Mouse (Mus musculus) large intestine, adult 2 months (tissue): Measurements from ENCODE around the gene Zfp526. TPM values are rescaled to one million over a fixed set of nuclear protein-coding genes. Genes with fewer than 3 reads are reported as not detected.
"Not testable (repeated sequence)": the region's sequence is repeated elsewhere in the genome, so short reads cannot be mapped to it uniquely, and the experiment has no call there.

Source experiments
- DNase-seq: peaks from one replicate; pipeline ENCODE4 v3.0.0-alpha.2; 2012; ENCODE audit warnings: low read depth, low spot score
- WGBS: fragments of 180-500 bp; shearing (Covaris S2); methylation state at CpG from one replicate; pipeline ENCODE4 v1.1.7; 2018; 5-methylcytosine and 5-hydroxymethylcytosine counted together
- polyA plus RNA-seq: library from polyadenylated mRNA; depleted of rRNA; stranded (reverse); fragments of >200 nt; gene quantifications from 2 replicates; pipeline ENCODE4 v1.2.3, GENCODE M21; 2012

The Zfp526 gene
- polyA plus RNA-seq, 1 experiment, result 4.2 TPM

DNA sequence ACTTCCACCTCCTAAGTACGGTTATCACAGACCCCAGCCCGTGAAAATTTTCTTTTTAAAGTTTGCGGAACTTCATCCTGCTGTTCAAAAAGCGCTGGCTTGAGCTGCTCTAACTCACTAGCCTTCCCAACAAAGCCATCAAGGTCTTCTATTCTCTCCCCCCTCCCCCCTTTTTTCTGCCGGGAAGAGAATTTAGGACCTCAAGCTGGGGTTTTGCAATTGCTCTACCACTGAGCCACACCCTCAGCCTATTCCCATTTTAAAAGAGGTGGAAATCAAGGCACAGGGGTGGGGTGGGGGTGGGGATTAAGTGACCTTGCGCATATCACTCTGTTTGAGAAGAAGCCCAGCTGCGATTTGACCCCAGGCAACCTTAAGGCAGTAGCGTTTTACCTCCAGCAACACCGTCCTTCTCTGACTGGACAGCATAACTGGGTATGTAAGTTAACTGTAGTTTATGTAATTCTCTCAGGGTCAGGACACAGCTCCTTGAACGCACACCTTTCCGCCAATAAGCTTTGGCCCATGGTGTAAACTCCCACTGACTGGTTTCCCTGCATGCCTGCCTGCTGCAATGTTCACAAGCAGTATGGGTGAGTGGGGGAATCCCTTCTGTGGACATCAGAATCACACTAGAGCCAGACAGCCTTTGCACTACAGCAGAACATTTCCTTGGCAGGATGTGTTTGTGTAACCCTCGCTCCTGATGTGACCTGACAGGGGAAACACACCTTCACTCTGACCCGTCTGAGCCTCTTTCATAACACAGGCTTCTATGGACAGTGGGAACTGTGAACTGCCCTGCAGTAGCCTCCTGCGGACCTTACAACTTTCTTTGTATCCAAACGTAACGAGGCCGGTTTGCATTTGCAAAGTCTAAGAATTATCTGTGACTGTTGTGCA, 43.0 kb downstream of the Zfp526 start:
- DNase-seq, result no peak
- WGBS, result 60% methylated on average over 17 of the region's 17 CpGs

GRCm38 (mm10) chr7:25265743-25266142, 44.5 kb downstream of the Zfp526 start:
- DNase-seq, result not testable (repeated sequence)
- 82% methylated on average over 5 of the region's 5 CpGs for WGBS

- 91% methylated on average over 8 of the region's 8 CpGs for WGBS
- no peak for DNase-seq
These were observed 45.1 kb downstream of the Zfp526 start for GRCm38 (mm10) chr7:25266180-25266962.

DNA sequence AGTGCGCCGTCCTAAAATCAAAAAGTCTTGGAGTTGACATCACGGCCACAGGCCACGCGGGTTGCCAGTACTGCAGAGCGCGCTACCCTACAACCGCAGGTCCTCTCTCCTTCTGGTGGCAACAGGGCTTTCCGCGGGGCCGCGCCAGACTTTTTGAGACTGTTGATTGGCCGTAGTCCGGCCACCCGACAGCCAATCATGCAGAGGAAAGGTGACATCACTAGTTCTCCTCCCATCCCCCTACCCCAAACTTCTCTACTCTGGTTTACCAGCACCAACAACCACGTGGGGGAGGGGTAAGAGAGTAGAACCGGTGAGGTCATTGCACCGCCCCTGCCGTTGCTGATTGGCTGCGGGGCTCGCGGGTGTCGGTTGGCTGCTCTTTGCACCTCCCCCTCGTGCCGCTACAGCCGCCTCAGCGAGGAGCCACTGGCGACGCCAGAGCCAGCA, 46.1 kb downstream of the Zfp526 start, which contains the start of gene Cic:
TSS of gene Cic (plus strand) at position 404 of the 450 bp plus-strand sequence.
- peak; percentile 93 for DNase-seq
- under 1% methylated on average over 29 of the region's 29 CpGs for WGBS

- WGBS, result under 1% methylated on average over 33 of the region's 33 CpGs
- DNase-seq, result peak; percentile 100
These were observed 46.7 kb downstream of the Zfp526 start for GRCm38 (mm10) chr7:25267751-25268463.

GRCm38 (mm10) chr7:25268588-25268987, 47.4 kb downstream of the Zfp526 start:
- 3% methylated on average over 7 of the region's 7 CpGs for WGBS
- no peak for DNase-seq

- DNase-seq, result no peak
- 16% methylated on average over 4 of the region's 4 CpGs for WGBS
These were observed 47.8 kb downstream of the Zfp526 start for GRCm38 (mm10) chr7:25269029-25269428.

DNA sequence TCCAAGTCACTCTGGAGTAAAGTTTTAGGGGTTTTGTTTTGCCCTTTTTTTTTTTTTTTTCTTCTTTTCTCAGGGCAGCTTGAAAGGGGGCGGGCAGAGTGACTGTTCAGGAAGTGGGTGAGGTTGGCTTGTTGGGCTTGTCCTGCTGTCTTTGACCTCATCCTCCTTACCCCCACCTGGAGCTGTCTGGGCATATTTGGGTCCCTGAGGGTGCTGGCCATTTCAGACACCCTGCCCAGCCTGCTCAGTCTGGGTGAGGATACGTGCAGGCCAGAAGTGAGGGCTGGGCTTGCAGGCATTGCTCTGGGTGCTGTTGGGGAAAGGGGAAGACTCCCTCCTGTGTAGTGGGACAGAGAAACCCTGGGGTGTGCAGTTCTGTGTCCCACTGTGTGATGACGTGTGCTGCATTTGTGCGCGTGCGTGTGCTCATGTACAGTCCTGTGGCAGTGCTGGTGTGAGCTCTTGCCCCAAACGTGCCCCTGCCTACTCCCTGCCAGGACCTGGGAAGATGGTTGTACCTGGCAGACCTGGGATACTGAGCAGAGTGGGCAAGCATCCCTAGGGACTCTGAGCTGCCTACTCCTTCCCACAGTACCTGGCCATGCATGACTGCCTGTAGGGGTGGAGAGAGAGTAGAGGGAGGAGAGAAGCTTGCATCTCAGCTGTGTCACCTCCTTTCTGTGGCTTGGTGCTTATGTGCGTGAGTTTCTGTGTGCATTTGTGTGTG, 48.5 kb downstream of the Zfp526 start:
- no peak for DNase-seq
- WGBS, result 59% methylated on average over 8 of the region's 8 CpGs

- 90% methylated on average over 35 of the region's 35 CpGs for WGBS
- DNase-seq, result no peak
These were observed 49.7 kb downstream of the Zfp526 start for GRCm38 (mm10) chr7:25270652-25271633.

DNA sequence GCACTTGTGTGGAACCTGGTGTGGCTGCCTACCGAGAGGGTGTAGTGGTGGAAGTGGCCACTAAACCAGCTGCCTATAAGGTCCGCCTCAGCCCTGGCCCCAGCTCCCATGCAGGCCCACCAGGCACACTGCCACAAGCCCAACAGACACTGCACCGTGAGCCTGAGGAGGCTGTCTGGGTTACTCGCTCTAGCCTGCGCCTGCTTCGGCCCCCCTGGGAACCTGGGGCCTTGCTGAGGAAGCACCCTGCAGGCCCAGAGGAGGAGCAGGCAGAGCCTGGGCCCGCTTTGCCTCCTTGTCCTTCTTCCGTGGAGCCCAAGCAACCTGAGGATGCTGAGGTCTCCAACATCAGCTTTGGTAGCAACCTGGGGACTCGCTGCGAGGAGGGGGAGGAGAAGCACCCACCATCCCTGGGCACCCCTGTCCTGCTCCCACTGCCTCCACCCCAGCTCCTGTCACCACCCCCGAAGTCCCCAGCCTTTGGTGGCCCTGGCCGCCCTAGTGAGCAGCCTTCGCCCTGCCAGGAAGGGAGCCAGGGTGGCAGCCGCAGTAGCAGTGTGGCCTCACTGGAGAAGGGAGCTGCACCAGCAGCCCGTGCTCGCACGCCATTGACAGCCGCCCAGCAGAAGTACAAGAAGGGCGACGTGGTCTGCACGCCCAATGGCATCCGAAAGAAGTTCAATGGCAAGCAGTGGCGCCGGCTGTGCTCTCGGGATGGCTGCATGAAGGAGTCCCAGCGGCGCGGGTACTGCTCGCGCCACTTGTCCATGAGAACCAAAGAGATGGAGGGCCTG, 50.6 kb downstream of the Zfp526 start:
- 93% methylated on average over 30 of the region's 30 CpGs for WGBS
- no peak for DNase-seq

DNA sequence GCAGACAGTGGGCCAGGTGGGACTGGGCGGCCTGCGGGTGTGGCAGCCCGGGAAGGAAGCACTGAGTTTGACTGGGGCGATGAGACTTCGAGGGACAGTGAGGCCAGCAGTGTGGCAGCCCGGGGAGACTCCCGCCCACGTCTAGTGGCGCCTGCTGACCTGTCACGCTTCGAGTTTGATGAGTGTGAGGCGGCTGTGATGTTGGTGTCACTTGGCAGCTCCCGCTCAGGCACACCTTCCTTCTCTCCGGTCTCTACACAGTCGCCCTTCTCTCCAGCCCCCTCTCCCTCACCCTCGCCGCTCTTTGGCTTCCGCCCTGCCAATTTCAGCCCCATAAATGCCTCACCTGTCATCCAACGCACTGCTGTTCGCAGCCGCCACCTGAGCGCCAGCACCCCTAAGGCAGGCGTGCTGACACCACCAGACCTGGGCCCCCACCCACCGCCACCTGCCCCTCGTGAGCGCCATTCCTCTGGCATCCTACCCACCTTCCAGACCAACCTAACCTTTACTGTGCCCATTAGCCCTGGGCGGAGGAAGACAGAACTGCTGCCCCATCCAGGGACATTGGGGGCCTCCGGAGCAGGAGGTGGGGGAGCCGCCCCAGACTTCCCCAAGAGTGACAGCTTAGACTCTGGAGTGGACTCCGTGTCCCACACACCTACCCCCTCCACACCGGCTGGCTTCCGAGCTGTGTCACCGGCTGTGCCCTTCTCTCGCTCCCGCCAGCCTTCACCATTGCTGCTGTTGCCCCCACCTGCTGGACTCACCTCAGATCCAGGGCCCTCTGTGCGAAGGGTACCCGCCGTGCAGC, 51.4 kb downstream of the Zfp526 start:
- no peak for DNase-seq
- 89% methylated on average over 38 of the region's 38 CpGs for WGBS

DNA sequence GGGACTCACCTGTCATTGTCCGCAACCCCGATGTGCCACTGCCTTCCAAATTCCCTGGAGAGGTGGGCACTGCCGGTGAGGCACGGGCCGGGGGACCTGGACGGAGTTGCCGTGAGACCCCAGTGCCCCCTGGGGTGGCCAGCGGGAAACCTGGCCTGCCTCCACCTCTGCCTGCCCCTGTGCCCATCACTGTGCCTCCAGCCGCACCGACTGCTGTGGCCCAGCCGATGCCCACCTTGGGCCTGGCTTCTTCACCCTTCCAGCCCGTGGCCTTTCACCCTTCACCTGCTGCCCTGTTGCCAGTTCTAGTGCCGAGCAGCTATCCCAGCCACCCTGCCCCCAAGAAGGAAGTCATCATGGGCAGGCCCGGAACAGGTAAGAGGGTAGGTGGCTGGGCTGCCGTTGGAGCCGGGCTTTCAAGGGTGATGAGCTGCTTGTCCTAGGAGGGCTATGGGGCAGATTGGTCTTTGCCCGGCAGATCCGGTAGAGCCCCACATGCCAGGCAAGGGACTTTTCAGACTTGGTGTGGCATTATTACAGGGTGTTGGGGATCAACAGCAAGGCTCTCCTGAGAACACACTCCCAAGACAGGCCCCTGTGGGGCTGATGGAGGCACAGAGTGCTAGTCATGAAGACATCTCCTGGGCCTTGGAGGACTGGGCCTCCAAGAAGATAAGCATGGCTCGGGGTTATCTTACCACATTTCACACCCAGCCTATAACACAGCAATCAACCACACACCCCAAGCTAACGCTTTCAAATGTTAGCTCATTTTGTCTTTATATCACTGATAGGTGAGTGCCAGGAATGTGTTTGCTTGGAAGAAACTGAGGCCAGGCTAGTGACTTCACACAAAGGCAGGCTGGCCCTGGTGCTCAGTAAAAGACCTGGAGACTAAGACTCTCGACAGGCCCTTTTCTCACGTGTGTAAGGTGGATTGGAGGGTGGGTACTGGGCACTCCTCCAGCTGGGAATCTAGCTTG, 52.3 kb downstream of the Zfp526 start:
- no peak for DNase-seq
- WGBS, result 83% methylated on average over 22 of the region's 22 CpGs

DNA sequence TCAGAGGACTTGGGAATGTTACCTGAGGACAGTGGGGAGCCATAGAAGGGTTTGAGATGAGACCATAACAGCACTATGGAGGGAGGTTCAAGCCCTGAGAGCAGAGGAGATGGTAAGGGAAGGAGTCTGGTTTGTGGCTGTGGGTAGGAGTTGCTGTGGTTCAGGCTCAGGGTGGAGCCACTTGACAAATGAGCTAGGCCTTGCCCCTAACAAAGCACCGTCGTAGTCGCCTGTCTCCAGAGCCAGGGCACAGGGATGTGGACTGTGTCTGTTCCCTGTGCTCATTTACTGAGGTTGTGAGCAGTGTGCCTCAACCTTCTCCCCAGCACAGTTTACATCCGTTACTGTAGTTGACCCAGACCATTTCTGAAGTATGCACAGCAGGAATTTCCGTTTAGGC, 53.3 kb downstream of the Zfp526 start:
- no peak for DNase-seq
- WGBS, result 66% methylated on average over 5 of the region's 5 CpGs

GRCm38 (mm10) chr7:25274996-25275395, 53.8 kb downstream of the Zfp526 start:
- 87% methylated on average over 3 of the region's 3 CpGs for WGBS
- no peak for DNase-seq

GRCm38 (mm10) chr7:25275555-25276298, 54.5 kb downstream of the Zfp526 start:
- no peak for DNase-seq

More at GRCm38 (mm10) chr7:25275555-25276298, 54.5 kb downstream of the Zfp526 start:
- 34% methylated on average over 9 of the region's 9 CpGs for WGBS
